Mouse (Mus musculus): ENCODE data around the gene Pmfbp1.

Pmfbp1 gene

GRCm38 (mm10) chr8:109503566-109503965 lies 9.7 kb downstream of the Pmfbp1 start:
- DNase-seq = no peak

DNA sequence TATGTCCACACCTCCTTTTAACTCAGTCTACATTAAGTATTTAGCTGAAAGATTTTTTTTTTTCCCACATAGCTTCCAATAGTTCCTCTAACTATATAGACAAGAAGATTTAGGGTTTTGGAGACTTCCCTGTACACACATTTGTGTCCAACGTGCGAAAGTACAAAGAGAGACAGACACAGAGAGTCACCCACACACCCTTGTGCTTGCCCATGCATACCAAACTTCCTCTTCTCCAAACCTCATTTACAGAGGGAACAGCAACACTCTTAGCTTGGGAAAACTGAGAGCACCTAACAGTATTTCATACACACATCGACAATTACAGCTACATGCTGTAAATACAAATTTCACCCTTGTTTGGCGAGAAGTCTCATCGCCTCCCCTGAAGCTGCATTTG lies 11.7 kb downstream of the Pmfbp1 start:
- no peak for DNase-seq

DNA sequence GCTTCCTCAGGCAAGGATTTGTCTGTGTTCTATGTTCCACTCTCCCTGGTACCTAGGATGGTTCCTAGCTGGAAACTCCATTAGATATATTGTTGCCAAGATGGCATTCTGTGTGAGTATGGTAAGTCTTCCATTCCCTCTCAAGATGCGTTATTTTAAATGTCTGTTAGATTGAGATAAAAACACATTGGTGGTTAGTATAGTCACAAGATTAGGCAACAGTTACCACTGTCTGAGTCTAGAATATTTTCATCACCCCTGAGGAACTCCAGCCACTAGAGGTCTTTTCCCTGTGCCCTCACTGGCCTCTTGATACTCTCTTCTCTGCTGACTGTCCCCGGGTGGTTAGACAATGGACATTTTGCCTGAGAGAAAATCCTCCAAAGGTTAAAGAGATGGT lies 30.2 kb downstream of the Pmfbp1 start:
- no peak for DNase-seq

GRCm38 (mm10) chr8:109535140-109535990 lies 41.5 kb downstream of the Pmfbp1 start:
- no peak for DNase-seq

DNA sequence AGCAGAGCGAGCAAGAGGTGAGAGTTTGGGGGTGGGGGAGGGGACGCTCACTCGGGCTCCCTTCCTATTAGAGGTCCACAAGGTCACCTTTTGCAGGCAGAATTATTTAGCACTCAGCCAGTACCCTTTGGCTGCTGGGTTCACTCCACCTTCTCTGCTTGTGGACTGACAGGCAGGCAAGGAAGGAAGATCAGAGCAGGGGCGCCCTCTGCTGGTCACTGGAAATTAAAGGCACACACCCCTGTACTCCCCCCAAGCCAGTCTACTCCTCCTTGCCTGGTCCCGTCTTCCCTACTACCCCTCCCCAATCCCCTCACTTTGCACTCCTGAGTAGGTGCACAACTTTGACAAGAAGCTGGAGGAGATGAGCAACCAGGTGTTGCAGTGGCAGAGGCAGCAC lies 42.9 kb downstream of the Pmfbp1 start:
- peak; percentile 14 to 16 for DNase-seq

GRCm38 (mm10) chr8:109542165-109542564 lies 48.3 kb downstream of the Pmfbp1 start:
- DNase-seq = no peak

GRCm38 (mm10) chr8:109542748-109543519 lies 49.1 kb downstream of the Pmfbp1 start:
- no peak for DNase-seq

GRCm38 (mm10) chr8:109544049-109544448 lies 50.2 kb downstream of the Pmfbp1 start:
- DNase-seq = no peak

DNA sequence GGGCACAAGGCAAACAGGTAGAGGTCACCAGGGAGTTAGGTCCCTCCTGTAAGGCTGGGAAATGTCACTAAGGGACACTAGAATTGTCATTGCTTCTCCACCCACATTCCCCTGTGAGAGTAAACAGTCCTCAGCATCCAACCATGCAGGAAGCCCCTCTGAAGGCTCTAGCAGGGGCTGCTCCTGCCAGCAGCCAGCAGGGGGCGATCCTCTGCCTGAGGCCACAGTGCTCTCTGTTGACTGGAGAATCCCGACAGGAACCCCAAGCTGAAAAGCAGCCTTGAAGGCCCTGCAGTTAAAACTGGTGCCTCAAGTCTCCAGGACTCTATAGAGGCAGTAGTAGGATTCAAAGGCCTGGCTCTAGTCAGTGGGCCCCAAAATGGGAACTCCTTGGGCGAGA lies 57.8 kb downstream of the Pmfbp1 start:
- DNase-seq = no peak

GRCm38 (mm10) chr8:109563881-109564280 lies 70.1 kb downstream of the Pmfbp1 start:
- DNase-seq = no peak

GRCm38 (mm10) chr8:109564766-109565165 lies 70.9 kb downstream of the Pmfbp1 start:
- DNase-seq = no peak

DNA sequence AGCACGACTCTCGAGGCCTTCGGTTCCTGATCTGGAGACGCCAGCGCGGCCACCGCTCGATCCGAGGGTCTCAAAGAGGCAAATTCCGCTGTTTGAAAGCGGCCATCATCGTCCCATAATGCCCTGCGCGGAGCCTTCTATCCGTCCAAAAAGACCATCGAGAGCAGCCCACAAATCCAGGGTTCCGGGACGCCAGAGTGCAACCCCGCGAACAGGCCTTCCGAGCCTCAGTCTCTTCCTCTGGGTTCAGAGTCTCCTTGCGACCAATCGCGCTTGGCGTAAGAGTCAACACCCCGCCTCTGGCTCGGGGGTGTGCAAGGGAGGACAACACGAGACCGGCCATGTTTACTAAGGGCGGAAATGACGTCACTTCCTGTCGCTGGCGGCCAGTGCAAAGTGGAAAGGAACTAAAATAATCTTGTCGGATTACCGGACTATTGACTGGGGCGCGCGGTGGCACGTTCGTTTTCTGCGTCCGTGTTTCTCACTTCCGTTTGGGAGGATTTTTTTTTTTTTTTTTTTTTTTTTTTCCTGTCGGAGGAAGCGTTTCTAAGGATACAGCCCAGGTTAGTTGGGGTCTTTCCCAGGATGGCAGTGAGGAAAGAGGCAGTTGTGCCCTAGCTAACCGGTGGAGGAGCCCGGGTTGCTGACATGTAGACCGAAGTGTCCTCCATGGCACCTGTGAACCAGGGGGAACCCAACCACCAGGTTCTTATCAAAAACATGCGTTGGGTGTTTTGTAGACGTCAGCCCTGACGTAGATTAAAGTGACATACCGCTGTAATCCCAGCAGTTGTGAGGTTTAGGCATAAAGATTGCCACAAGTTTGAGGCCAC lies 71.9 kb downstream of the Pmfbp1 start, which contains the start of the genes Dhx38 and Txnl4b:
Gene Dhx38 (minus strand): TSS at position 364 of the 836 bp plus-strand sequence.
Gene Txnl4b (plus strand): TSS at position 395 of the 836 bp plus-strand sequence.
- peak; percentile 97 to 99 for DNase-seq

DNA sequence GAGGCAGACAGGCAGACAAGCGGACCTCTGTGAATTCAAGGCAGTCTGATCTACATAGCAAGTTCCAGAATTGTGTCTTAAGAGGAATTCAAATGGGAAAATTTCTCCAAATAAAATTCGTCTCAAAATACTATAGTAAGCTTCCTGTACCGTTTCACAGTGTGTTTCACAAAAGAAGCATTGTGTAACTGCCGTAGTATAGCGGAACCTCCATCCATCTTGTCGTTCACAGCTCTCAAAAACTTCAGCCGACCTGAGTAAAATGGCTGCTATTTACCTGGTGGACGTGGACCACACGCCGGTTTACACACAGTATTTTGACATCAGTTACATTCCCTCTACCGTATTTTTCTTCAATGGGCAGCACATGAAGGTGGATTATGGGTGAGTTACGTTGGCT lies 77.3 kb downstream of the Pmfbp1 start:
- no peak for DNase-seq

DNA sequence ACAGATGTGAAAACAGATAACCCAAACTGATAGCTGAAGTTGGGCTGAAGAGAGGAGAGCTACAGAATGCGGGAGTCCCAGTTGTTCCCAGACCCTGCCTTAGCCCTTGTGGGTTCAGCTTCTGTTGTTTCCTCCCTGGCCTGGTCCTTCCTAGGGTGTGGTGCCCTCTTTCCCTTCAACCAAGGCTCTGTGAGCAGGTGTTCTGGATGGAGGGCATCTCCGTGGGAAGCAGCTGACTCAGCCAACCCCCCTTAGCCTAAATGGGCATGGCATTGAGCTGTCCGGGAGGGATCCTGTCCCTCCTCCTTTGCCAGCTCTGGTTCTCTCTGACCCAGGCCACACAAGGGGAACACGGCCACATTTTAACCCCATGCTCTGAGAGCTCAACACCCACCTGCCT lies 82.5 kb downstream of the Pmfbp1 start:
- DNase-seq = no peak

- no peak for DNase-seq
Observed at GRCm38 (mm10) chr8:109578900-109579301, 85.1 kb downstream of the Pmfbp1 start, which contains the start of gene Hp. TSS of gene Hp (minus strand) at chr8:109579172.

GRCm38 (mm10) chr8:109584293-109584692 lies 90.5 kb downstream of the Pmfbp1 start:
- no peak for DNase-seq

DNA sequence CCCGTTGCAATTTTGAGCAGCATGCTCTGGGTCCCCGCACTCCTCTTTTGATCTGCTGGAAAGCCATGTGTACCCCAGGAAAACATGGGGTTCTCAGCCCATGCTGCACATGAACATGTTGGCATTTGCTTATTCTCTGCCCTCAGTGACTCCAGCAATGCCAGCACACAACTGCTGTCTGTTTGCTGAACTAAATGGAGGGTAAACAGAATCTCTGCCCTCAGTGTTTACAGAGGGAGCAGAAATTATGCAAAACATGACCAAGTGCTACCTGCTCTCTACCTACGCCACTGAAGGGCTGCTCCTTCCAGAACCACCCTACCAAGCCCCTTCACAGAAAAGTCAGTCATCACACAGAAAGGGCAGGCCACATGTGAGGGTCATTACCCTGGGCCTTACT lies 91.0 kb downstream of the Pmfbp1 start:
- no peak for DNase-seq

- no peak for DNase-seq
Observed at GRCm38 (mm10) chr8:109585652-109586051, 91.8 kb downstream of the Pmfbp1 start.

- no peak for DNase-seq
Observed at GRCm38 (mm10) chr8:109586972-109587504, 93.2 kb downstream of the Pmfbp1 start.

- DNase-seq = no peak
Observed at GRCm38 (mm10) chr8:109590901-109591300, 97.1 kb downstream of the Pmfbp1 start.

- DNase-seq = no peak
Observed at GRCm38 (mm10) chr8:109591367-109591766, 97.5 kb downstream of the Pmfbp1 start.

DNA sequence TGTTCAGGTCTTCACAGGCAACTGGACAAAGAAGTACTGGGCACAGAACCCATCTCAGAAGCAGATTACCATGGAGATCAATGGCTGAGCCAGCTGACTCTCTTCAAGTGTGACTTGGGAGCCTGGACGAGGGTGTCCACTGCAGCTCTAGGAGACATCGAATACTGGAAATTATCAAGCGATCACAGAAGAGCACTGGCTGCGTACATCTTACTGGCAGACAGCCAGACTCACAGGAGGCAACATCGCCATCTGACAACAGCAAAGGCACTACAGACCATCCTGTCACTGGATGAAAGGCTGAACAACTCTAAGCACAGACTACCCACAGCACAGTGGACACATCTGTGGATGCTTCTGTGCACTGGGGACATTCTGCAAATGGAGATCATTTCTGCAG lies 98.3 kb downstream of the Pmfbp1 start:
- no peak for DNase-seq

All from thymus, adult 18-20 months (tissue).